ENCODE assay signal across 9 mouse cellular contexts in the genomic region with DNA sequence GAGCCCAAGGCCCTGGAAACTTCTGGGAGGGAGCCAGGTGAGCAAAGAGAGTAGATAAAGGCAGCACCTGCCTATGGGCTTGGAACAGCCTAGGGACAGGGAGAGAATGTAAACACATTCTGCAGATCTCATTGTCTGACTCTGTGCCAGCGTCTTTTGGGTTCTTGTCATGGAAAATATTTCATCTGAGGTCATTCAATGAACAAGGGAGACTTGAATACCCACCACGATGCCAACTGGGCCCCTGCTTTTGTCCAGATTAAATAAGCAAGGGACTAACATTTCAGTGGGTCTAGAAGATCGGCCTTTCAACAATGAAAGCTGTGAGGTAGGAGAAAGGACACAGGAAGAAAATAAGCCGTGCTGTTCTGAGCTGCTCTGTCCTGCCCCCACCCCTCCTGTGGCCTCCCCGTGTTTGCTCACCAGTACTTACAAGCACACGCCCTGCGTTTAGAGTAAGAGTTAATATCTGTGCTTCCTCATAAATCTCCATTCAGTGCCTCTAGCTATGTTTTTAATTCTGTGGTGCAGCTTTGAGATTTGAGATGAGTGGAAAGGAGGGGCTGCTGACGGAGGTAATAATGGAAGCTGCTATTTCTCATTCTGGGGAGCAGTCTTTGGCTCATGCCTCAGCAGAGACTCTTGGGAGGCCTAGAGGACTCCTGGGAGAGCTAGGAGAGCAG.
DNase-seq lines count a peak whose midpoint lies in the region; ATAC-seq and TF ChIP-seq lines count a peak whose summit lies in the region.
"Had no signal": no experiment of that assay in that cellular context is flagged by ENCODE, and none has a peak within 500 bp of the region (broad histone marks: within the 10 kb centered on the region; RNA-seq: fewer than 3 reads in every experiment).

No protein-coding gene starts in this region.

- H3K27me3 ChIP-seq in lung, embryonic 16.5 days (ENCODE audit: control insufficient read depth, insufficient read depth, low read depth, low read length), result no peaks in the 10 kb centered on the region
- H3K27me3 ChIP-seq in stomach, postnatal 0 days (ENCODE audit: control insufficient read depth, insufficient read depth, low read length), result no peaks in the 10 kb centered on the region
- H3K27me3 ChIP-seq in liver, embryonic 11.5 days (replicated peaks; ENCODE audit: control insufficient read depth, insufficient read depth, low read length), result no peaks in the 10 kb centered on the region
- H3K27me3 ChIP-seq: liver, embryonic 13.5 days had no signal

- peaks cover 7% of the 10 kb centered on the region for H3K4me1 ChIP-seq in lung, embryonic 16.5 days (replicated peaks; ENCODE audit: control insufficient read depth, insufficient read depth, low read length)
- H3K4me1 ChIP-seq in stomach, postnatal 0 days (replicated peaks; ENCODE audit: control insufficient read depth, insufficient read depth), result peaks cover 6% of the 10 kb centered on the region; the same call in 1 of the 2 replicates
- no peaks in the 10 kb centered on the region for H3K4me1 ChIP-seq in liver, embryonic 11.5 days (replicated peaks; ENCODE audit: control insufficient read depth, insufficient read depth, low read length)
- H3K4me1 ChIP-seq: liver, embryonic 13.5 days had no signal

- peak; percentile 92 for ATAC-seq in lung, embryonic 16.5 days (ENCODE audit: low read depth)
- peak; percentile 96 for ATAC-seq in stomach, postnatal 0 days (ENCODE audit: low FRiP score, low TSS enrichment)
- ATAC-seq in liver, embryonic 11.5 days (replicated peaks; ENCODE audit: low FRiP score), result no peak

- no peak overlapping the region for H3K9ac ChIP-seq in lung, embryonic 16.5 days (ENCODE audit: low read length)
- H3K9ac ChIP-seq in stomach, postnatal 0 days (ENCODE audit: low read length), result no peak overlapping the region
- no peak overlapping the region for H3K9ac ChIP-seq in liver, embryonic 11.5 days (ENCODE audit: low read depth, low read length)
- H3K9ac ChIP-seq: liver, embryonic 13.5 days had no signal

- TF ChIP-seq CTCF in stomach, postnatal 0 days (IDR thresholded peaks at IDR 0.05; ENCODE audit: low read depth), result no peak

- H3K27ac ChIP-seq in lung, embryonic 16.5 days (ENCODE audit: low read length), result peak overlapping the region; percentile 90
- peak overlapping the region; percentile 91 for H3K27ac ChIP-seq in stomach, postnatal 0 days (replicated peaks)
- H3K27ac ChIP-seq in liver, embryonic 11.5 days (ENCODE audit: low read depth, low read length), result no peak overlapping the region
- H3K27ac ChIP-seq: liver, embryonic 13.5 days had no signal

- H3K36me3 ChIP-seq in lung, embryonic 16.5 days (ENCODE audit: control insufficient read depth, insufficient read depth, low read length), result no peaks in the 10 kb centered on the region
- no peaks in the 10 kb centered on the region for H3K36me3 ChIP-seq in stomach, postnatal 0 days (ENCODE audit: control insufficient read depth, insufficient read depth, low read length)
- no peaks in the 10 kb centered on the region for H3K36me3 ChIP-seq in liver, embryonic 11.5 days (ENCODE audit: control insufficient read depth, insufficient read depth, low read length)
- H3K36me3 ChIP-seq: liver, embryonic 13.5 days had no signal

- H3K4me3 ChIP-seq in lung, embryonic 16.5 days (ENCODE audit: low read length), result peak overlapping the region; percentile 2; the same call in 1 of the 2 replicates
- no peak overlapping the region for H3K4me3 ChIP-seq in stomach, postnatal 0 days (ENCODE audit: low read depth, low read length)
- H3K4me3 ChIP-seq in liver, embryonic 11.5 days (ENCODE audit: low read depth, low read length), result no peak overlapping the region
- H3K4me3 ChIP-seq: liver, embryonic 13.5 days had no signal

- H3K4me2 ChIP-seq in lung, embryonic 16.5 days (ENCODE audit: low read depth, low read length), result peak overlapping the region; percentile 29
- peak overlapping the region; percentile 35 for H3K4me2 ChIP-seq in stomach, postnatal 0 days (replicated peaks; ENCODE audit: low read depth)
- H3K4me2 ChIP-seq in liver, embryonic 11.5 days, result no peak overlapping the region
- H3K4me2 ChIP-seq: liver, embryonic 13.5 days had no signal

- TF ChIP-seq EP300 in stomach, postnatal 0 days (optimal IDR thresholded peaks at IDR 0.05), result peak; percentile 88

- peak; percentile 4 for DNase-seq in adrenal gland, postnatal 10 days
- no peak for DNase-seq in adrenal gland, adult 2 months
- DNase-seq in urinary bladder, postnatal 14 days (ENCODE audit: low spot score), result peak; percentile 59
- no peak for DNase-seq in urinary bladder, postnatal 25 days (ENCODE audit: low spot score)
- DNase-seq in stomach, postnatal 0 days (ENCODE audit: low spot score), result peak; percentile 82
- DNase-seq in liver, embryonic 11.5 days (ENCODE audit: low spot score), result no peak
- no peak for DNase-seq in spleen, postnatal 36 days (ENCODE audit: low spot score in 2 of 2)
- DNase-seq: liver, embryonic 13.5 days had no signal

- 25% methylated on average over 8 of the region's 8 CpGs for WGBS in lung, embryonic 16.5 days
- WGBS in stomach, postnatal 0 days, result 7% methylated on average over 8 of the region's 8 CpGs
- 64% methylated on average over 8 of the region's 8 CpGs for WGBS in liver, embryonic 11.5 days

- H3K9me3 ChIP-seq in lung, embryonic 16.5 days (ENCODE audit: control insufficient read depth, low read length), result no peaks in the 10 kb centered on the region
- H3K9me3 ChIP-seq in stomach, postnatal 0 days (ENCODE audit: control insufficient read depth, low read length), result no peaks in the 10 kb centered on the region
- no peaks in the 10 kb centered on the region; the same call in 1 of the 2 replicates for H3K9me3 ChIP-seq in liver, embryonic 11.5 days (ENCODE audit: control insufficient read depth, low read length)
- H3K9me3 ChIP-seq: liver, embryonic 13.5 days had no signal

Comparison
In these comparisons a context has a peak if more than half of its experiments do, and no peak if none do; other contexts are left out.
1. DNase-seq: peak in adrenal gland, postnatal 10 days (single experiment), urinary bladder, postnatal 14 days (single experiment) and stomach, postnatal 0 days (single experiment); none in adrenal gland, adult 2 months (single experiment), urinary bladder, postnatal 25 days (single experiment), liver, embryonic 11.5 days (single experiment) and spleen, postnatal 36 days (0 of 2).